Mouse (Mus musculus): ENCODE measurements at regions not wholly inside any gene's neighbourhood (a gene's known extent, or its start where the extent isn't known, plus 50 kb on each side); places are given as distances from the start of the nearest gene placed in this dataset.

DNA sequence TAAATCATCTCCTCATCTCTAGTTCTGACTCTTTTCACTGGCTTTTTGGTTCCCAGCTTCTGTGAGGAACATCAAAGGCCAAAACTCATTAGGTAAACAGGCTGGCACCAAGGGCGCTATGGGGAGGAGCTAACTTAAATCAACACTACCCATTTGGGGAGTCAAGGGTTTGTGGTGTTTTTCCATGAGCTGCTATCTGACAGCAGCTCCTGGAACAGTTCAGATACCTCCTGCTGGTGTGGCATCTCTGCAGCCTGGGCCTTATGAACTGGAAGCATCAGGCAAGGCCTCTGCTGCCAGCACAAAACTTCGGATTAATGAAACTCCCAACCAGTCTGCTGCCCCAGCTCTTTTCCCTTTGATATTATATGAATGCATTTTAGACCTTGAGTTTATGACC, 328.8 kb downstream of the Gm11361 start:
- TF ChIP-seq CTCF (IDR thresholded peaks at IDR 0.05): no peak
- TF ChIP-seq EP300 (IDR thresholded peaks at IDR 0.05): no peak

Data from lung, postnatal 0 days (tissue).